Mouse (Mus musculus) ES-E14 (cell line): ENCODE data around the gene Gpr132.

ENCODE experiments used
- CHD2 ChIP-seq: IDR thresholded peaks from 2 replicates; pipeline ENCODE4 v1.6.1; 2014; ENCODE audit warnings: mild to moderate bottlenecking, low read depth, low read length, inconsistent platforms
- HCFC1 ChIP-seq: IDR thresholded peaks from 2 replicates; pipeline ENCODE4 v1.6.1; 2012; ENCODE audit warnings: low read length, inconsistent platforms, borderline replicate concordance; ENCODE audit not compliant: insufficient read depth
- ZNF384 ChIP-seq: IDR thresholded peaks from 2 replicates; pipeline ENCODE4 v1.6.1; 2012; ENCODE audit warnings: low read depth, low read length, inconsistent platforms

DNA sequence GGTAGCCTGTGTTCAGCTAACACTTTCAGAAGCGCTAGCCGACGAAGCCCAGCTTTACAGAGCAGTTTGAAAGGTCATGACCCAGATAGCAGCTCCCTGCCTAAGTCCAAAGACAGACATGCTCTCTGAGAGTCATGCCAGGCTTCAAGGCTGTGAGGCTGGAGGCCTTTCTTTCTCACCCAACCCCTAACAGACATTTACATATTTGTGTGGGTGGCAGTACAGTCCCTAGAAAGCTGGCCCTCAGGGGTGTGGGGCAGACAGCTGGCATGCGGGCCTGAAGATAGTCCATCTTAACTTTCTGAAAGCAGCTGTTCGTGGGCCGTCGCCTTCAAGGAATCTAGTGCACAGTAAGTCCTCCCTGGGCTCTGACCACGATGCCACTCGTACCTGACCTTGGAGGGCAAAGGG, 6.1 kb downstream of the Gpr132 start:
- TF ChIP-seq ZNF384 (no peak), CHD2 (no peak), HCFC1 (no peak)
